Mouse (Mus musculus) T-cell, adult 66 days (primary cell): ENCODE results near the gene Ubl3. TPM values are rescaled to one million over a fixed set of nuclear protein-coding genes. Genes with fewer than 3 reads are reported as not detected.

Source experiments
- total RNA-seq, 2 experiments: library from RNA; stranded (reverse); gene quantifications; 3 replicates in 1 of 2; 4 replicates in 1 of 2; pipeline ENCODE4 v1.2.4; 2023

The Ubl3 gene
- total RNA-seq = 10 to 100 TPM; 74.7 to 78.7 TPM

DNA sequence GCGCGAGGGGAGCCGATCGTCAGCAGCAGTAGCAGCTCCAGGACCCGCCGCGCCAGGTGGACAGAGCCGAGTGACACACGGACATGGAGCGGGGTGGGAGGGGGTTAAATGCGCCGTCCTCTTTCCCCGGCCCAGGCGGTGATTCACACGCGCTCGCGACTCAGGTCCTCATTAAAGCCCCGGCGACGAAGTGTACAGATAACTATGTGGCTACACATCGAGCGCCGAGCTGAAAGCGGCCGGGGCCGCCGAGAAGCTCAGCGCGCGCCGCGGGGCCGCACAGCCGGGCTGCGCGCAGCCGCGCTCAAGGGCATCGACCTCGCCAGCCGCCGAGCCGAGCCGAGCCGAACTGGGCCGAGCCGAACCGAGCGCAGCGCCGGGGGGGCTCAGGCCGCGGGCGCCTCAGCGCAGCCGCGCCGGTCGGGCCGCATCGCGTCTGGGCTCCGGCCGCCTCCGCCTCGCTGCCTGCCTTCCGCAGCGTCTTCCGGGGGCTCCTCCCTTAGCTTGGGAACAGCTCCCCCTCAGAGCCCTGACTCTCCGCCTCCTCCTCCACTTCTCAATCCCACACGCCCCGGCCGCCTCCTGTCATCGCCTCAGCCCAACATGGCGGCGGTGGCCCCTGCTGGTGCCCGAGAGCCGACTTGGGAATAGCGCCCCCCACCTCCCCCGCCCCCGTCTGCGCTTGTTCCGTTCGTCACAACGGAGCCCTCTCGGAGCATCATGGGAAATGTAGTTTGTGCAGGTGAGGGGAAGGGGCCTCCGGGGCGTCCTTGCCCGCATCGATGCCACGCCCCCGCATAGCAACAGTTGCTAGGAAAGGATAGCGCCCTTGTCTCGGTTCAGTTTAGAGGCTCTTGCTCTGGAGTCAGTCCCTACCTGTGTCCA, at the start of gene Ubl3:
TSS of gene Ubl3 (minus strand) at position 603 of the 885 bp plus-strand sequence.

Other genes starting within 250 kb of the Ubl3 start
- gene Slc7a1, start 152.9 kb downstream of the Ubl3 start, total RNA-seq = 100 to 1,000 TPM; 101 to 108 TPM